Mouse (Mus musculus) heart, postnatal 0 days (tissue): Measurements from ENCODE around the gene Hdac5.

ENCODE experiments used
- CTCF ChIP-seq: IDR thresholded peaks from 2 replicates; pipeline ENCODE4 v1.5.1; 2016; ENCODE audit warnings: antibody characterized with exemption, control low read depth, low read depth
- EP300 ChIP-seq: IDR thresholded peaks from 2 replicates; pipeline ENCODE4 v1.6.1; 2016; ENCODE audit warnings: antibody characterized with exemption, low read depth

- TF ChIP-seq CTCF (no peak), EP300 (no peak)
Measured at GRCm38 (mm10) chr11:102277754-102278153, 47.8 kb upstream of the Hdac5 start.
